Mouse (Mus musculus) ES-Bruce4 (cell line): Measurements from ENCODE around the gene Matn1. TPM values are rescaled to one million over a fixed set of nuclear protein-coding genes. Genes with fewer than 3 reads are reported as not detected.

Experiments
- H3K27ac ChIP-seq: 2 replicates; pipeline ENCODE4 v1.5.1; 2012; ENCODE audit warnings: low read length, inconsistent platforms; ENCODE audit not compliant: insufficient read depth
- H3K27me3 ChIP-seq: 2 replicates; pipeline ENCODE4 v1.6.1; 2012; ENCODE audit warnings: mild to moderate bottlenecking, low read length, inconsistent platforms; ENCODE audit not compliant: control insufficient read depth, poor library complexity, insufficient read depth, severe bottlenecking
- H3K36me3 ChIP-seq: 2 replicates; pipeline ENCODE4 v1.6.1; 2012; ENCODE audit warnings: inconsistent platforms, mild to moderate bottlenecking, low read length, moderate library complexity; ENCODE audit not compliant: control insufficient read depth, poor library complexity, insufficient read depth, severe bottlenecking
- H3K4me1 ChIP-seq: one replicate; pipeline ENCODE4 v1.8.1; 2011; ENCODE audit warnings: low read length; ENCODE audit not compliant: control insufficient read depth, insufficient read depth
- H3K4me3 ChIP-seq: 2 replicates; pipeline ENCODE4 v1.5.1; 2011; ENCODE audit warnings: low read depth, mild to moderate bottlenecking, low read length
- H3K9ac ChIP-seq: 2 replicates; pipeline ENCODE4 v1.6.1; 2012; ENCODE audit warnings: low read depth, mild to moderate bottlenecking, inconsistent platforms; ENCODE audit not compliant: poor library complexity, severe bottlenecking
- H3K9me3 ChIP-seq: replicated peaks from 2 replicates; pipeline ENCODE4 v1.6.1; 2012; ENCODE audit warnings: mild to moderate bottlenecking, low read length, inconsistent platforms; ENCODE audit not compliant: control insufficient read depth, poor library complexity, insufficient read depth, severe bottlenecking
- CTCF ChIP-seq: IDR thresholded peaks from one replicate; pipeline ENCODE4 v1.8.1; 2011; ENCODE audit warnings: low read depth, low read length
- EP300 ChIP-seq: IDR thresholded peaks from 2 replicates; pipeline ENCODE4 v1.6.1; 2011; ENCODE audit warnings: low read depth, low read length; ENCODE audit not compliant: insufficient read depth
- POLR2A ChIP-seq: IDR thresholded peaks from one replicate; pipeline ENCODE4 v1.8.1; 2011; ENCODE audit warnings: low read length; ENCODE audit not compliant: insufficient read depth
- polyA plus RNA-seq: library from polyadenylated mRNA; stranded (reverse); fragments of >200 nt; gene quantifications from 2 replicates; pipeline ENCODE4 v1.2.4, GENCODE M21; 2011; ENCODE audit warnings: low read depth; ENCODE audit not compliant: missing spikeins, insufficient read depth, insufficient read length

The Matn1 gene
- polyA plus RNA-seq, 1 experiment, result 1.9 TPM

GRCm38 (mm10) chr4:130919750-130920356 lies 24.3 kb upstream of the Matn1 start:
- H3K4me3 ChIP-seq, result no peak overlapping the region
- H3K9me3 ChIP-seq, result no peaks in the 10 kb centered on the region
- peaks cover 8% of the 10 kb centered on the region for H3K4me1 ChIP-seq
- no peaks in the 10 kb centered on the region for H3K36me3 ChIP-seq
- no peaks in the 10 kb centered on the region for H3K27me3 ChIP-seq
- H3K27ac ChIP-seq, result peak overlapping the region; percentile 12; the same call in 1 of the 2 replicates
- no peak overlapping the region for H3K9ac ChIP-seq
- TF ChIP-seq EP300 (no peak), CTCF (no peak), POLR2A (no peak)

- Histone ChIP-seq H3K4me1 (peaks cover 5% of the 10 kb centered on the region), H3K36me3 (no peaks in the 10 kb centered on the region), H3K27me3 (no peaks in the 10 kb centered on the region), H3K27ac (peak overlapping the region; percentile 7; the same call in 1 of the 2 replicates), H3K9ac (peak overlapping the region; percentile 5; the same call in 1 of the 2 replicates), H3K9me3 (no peaks in the 10 kb centered on the region), H3K4me3 (no peak overlapping the region)
- TF ChIP-seq EP300 (peak; percentile 70; the same call in 1 of the 2 replicates), POLR2A (no peak)
Observed at GRCm38 (mm10) chr4:130920951-130921693, 23.1 kb upstream of the Matn1 start.

- H3K9ac ChIP-seq, result no peak overlapping the region
- TF ChIP-seq CTCF, result no peak
- no peak for TF ChIP-seq POLR2A
- TF ChIP-seq EP300, result no peak
- H3K36me3 ChIP-seq, result no peaks in the 10 kb centered on the region
- H3K4me1 ChIP-seq, result peaks cover 5% of the 10 kb centered on the region
- no peak overlapping the region for H3K4me3 ChIP-seq
- no peaks in the 10 kb centered on the region for H3K27me3 ChIP-seq
- no peaks in the 10 kb centered on the region for H3K9me3 ChIP-seq
- 0 out of 2 replicates have a peak overlapping the region, but pooled peaks have one; percentile 7 for H3K27ac ChIP-seq
Observed at GRCm38 (mm10) chr4:130921986-130922385, 22.2 kb upstream of the Matn1 start.

- Histone ChIP-seq H3K27ac (no peak overlapping the region), H3K4me3 (no peak overlapping the region), H3K9me3 (no peaks in the 10 kb centered on the region; the same call in 1 of the 2 replicates), H3K9ac (no peak overlapping the region), H3K4me1 (no peaks in the 10 kb centered on the region), H3K36me3 (peaks cover 15% of the 10 kb centered on the region), H3K27me3 (no peaks in the 10 kb centered on the region)
- TF ChIP-seq POLR2A (no peak), CTCF (no peak), EP300 (no peak)
Observed at GRCm38 (mm10) chr4:130926274-130926673, 17.9 kb upstream of the Matn1 start.

- H3K4me1 ChIP-seq, result no peaks in the 10 kb centered on the region
- TF ChIP-seq CTCF (no peak), POLR2A (no peak), EP300 (no peak)
- H3K9ac ChIP-seq, result no peak overlapping the region
- no peak overlapping the region for H3K4me3 ChIP-seq
- no peak overlapping the region for H3K27ac ChIP-seq
- peaks cover 27% of the 10 kb centered on the region for H3K36me3 ChIP-seq
- H3K27me3 ChIP-seq, result no peaks in the 10 kb centered on the region
- H3K9me3 ChIP-seq, result peaks cover 9% of the 10 kb centered on the region
Observed at GRCm38 (mm10) chr4:130927821-130928220, 16.4 kb upstream of the Matn1 start.

DNA sequence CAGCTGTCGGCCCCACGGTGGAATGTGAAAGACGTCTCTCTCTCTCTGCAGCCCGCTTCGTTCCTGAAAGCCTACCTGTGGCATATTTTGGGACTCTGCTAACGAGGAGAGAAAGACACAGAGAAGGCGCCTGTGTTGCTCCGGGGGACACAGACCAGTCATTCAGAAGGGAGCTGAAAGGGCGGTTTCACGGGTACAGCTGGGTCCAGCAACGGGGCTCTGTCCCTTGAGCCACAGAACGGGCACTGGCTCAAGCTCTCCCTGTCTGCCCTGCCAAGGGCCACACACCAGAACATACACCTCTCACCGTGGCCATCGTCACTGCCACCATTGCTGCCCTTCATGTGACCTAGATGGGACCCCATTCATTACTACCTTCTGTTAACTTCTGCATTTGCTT lies 1.5 kb upstream of the Matn1 start:
- H3K9me3 ChIP-seq, result no peaks in the 10 kb centered on the region
- no peak for TF ChIP-seq POLR2A
- TF ChIP-seq EP300, result no peak
- H3K9ac ChIP-seq, result no peak overlapping the region
- H3K27me3 ChIP-seq, result no peaks in the 10 kb centered on the region
- no peaks in the 10 kb centered on the region for H3K36me3 ChIP-seq
- H3K4me1 ChIP-seq, result peaks cover 2% of the 10 kb centered on the region
- no peak overlapping the region for H3K4me3 ChIP-seq
- H3K27ac ChIP-seq, result no peak overlapping the region
